Mouse (Mus musculus): Measurements from ENCODE around the gene Psen2. TPM values are rescaled to one million over a fixed set of nuclear protein-coding genes. Genes with fewer than 3 reads are reported as not detected.
A peak's percentile ranks its signal among the peaks of the same experiment; 100 is the strongest.

Gene Psen2
- polyA plus RNA-seq, 1 experiment from 2014 or later: 26.4 TPM

DNA sequence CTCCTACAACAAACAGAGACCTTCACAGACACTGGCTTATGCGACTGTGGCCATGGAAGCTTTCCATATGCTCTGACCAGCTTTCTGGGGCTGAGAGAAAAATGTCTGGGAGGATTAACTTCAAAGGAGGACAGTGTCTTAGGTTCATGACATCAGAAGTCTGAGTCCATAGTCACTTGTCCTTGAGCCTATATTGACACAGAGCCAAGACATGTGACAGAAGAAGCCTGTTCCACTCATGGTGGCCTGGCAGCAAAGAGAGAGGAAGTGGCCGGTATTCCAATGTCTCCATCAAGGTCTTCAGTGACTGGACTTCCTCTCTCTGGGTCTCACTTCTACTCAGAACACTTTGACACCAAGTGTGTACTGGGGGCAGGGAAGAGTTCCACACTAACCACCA is 2.4 kb downstream of the Psen2 start:
- ATAC-seq (peak; percentile 33), DNase-seq (ENCODE audit: low spot score) (peak; percentile 85)
- Histone ChIP-seq H3K4me1 (ENCODE audit: insufficient read depth, low read depth, low read length) (peaks cover 11% of the 10 kb centered on the region; the same call in 1 of the 2 replicates), H3K9me3 (ENCODE audit: low read length) (no peaks in the 10 kb centered on the region), H3K27ac (ENCODE audit: low read length) (peak overlapping the region; percentile 33), H3K27me3 (replicated peaks; ENCODE audit: insufficient read depth, low read length) (no peaks in the 10 kb centered on the region), H3K4me3 (ENCODE audit: low read depth, low read length) (no peak overlapping the region), H3K36me3 (ENCODE audit: insufficient read depth, low read length) (no peaks in the 10 kb centered on the region), H3K4me2 (replicated peaks; ENCODE audit: low read depth, low read length) (no peak overlapping the region), H3K9ac (replicated peaks; ENCODE audit: low read depth) (no peak overlapping the region)
- TF ChIP-seq EP300 (IDR thresholded peaks at IDR 0.05) (peak; percentile 37; the same call in 1 of the 2 replicates), CTCF (IDR thresholded peaks at IDR 0.05) (no peak)
- WGBS: 36% methylated on average over 2 of the region's 2 CpGs

DNA sequence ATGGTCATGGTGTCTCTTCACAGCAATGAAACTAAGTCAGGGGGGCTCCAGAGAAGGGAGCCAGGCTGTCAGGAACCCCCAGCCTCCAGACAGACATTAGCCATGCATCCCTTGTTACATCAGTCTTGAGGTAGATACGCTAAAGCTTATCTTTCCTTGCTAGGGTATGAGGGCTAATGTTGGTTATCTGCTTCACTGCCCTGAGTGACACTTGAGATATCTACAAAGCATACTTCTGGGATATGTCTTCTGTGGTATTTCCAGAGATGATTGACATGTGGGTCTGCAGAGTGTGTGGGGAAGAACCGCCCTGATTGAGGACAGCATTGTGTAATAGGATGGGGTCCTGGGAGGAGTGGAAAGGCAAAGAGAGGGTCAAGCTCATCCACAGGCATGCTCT is 3.5 kb downstream of the Psen2 start:
- H3K36me3 ChIP-seq (ENCODE audit: insufficient read depth, low read length): no peaks in the 10 kb centered on the region
- H3K9me3 ChIP-seq (ENCODE audit: low read length): no peaks in the 10 kb centered on the region
- H3K4me2 ChIP-seq (replicated peaks; ENCODE audit: low read depth, low read length): no peak overlapping the region
- WGBS: 45% methylated on average over 2 of the region's 2 CpGs
- DNase-seq (ENCODE audit: low spot score) (no peak), ATAC-seq (no peak)
- TF ChIP-seq CTCF (IDR thresholded peaks at IDR 0.05) (no peak), EP300 (IDR thresholded peaks at IDR 0.05) (no peak)
- H3K27ac ChIP-seq (ENCODE audit: low read length): no peak overlapping the region
- peaks cover 14% of the 10 kb centered on the region; the same call in 1 of the 2 replicates for H3K4me1 ChIP-seq (ENCODE audit: insufficient read depth, low read depth, low read length)
- no peak overlapping the region for H3K4me3 ChIP-seq (ENCODE audit: low read depth, low read length)
- no peak overlapping the region for H3K9ac ChIP-seq (replicated peaks; ENCODE audit: low read depth)
- H3K27me3 ChIP-seq (replicated peaks; ENCODE audit: insufficient read depth, low read length): no peaks in the 10 kb centered on the region

- H3K4me3 ChIP-seq (ENCODE audit: low read depth, low read length): no peak overlapping the region
- ATAC-seq: no peak
- no peak for DNase-seq (ENCODE audit: low spot score)
These were observed 5.8 kb downstream of the Psen2 start for GRCm38 (mm10) chr1:180257446-180257845.

GRCm38 (mm10) chr1:180256866-180257265 is 6.4 kb downstream of the Psen2 start:
- TF ChIP-seq EP300 (IDR thresholded peaks at IDR 0.05) (no peak), CTCF (IDR thresholded peaks at IDR 0.05) (no peak)
- H3K9me3 ChIP-seq (ENCODE audit: low read length): no peaks in the 10 kb centered on the region
- ATAC-seq (no peak), DNase-seq (ENCODE audit: low spot score) (no peak)
- peaks cover 10% of the 10 kb centered on the region; the same call in 1 of the 2 replicates for H3K4me1 ChIP-seq (ENCODE audit: insufficient read depth, low read depth, low read length)
- WGBS: 53% methylated on average over 4 of the region's 4 CpGs
- peak overlapping the region; percentile 90; the same call in 1 of the 2 replicates for H3K27ac ChIP-seq (ENCODE audit: low read length)
- H3K27me3 ChIP-seq (replicated peaks; ENCODE audit: insufficient read depth, low read length): no peaks in the 10 kb centered on the region
- H3K9ac ChIP-seq (replicated peaks; ENCODE audit: low read depth): 0 out of 2 replicates have a peak overlapping the region, but pooled peaks have one; percentile 82
- no peaks in the 10 kb centered on the region for H3K36me3 ChIP-seq (ENCODE audit: insufficient read depth, low read length)
- peak overlapping the region; percentile 99 for H3K4me2 ChIP-seq (replicated peaks; ENCODE audit: low read depth, low read length)
- H3K4me3 ChIP-seq (ENCODE audit: low read depth, low read length): peak overlapping the region; percentile 78

More at GRCm38 (mm10) chr1:180257446-180257845, 5.8 kb downstream of the Psen2 start:
- no peak for TF ChIP-seq EP300 (IDR thresholded peaks at IDR 0.05)
- TF ChIP-seq CTCF (IDR thresholded peaks at IDR 0.05): no peak
- Histone ChIP-seq H3K27me3 (replicated peaks; ENCODE audit: insufficient read depth, low read length) (no peaks in the 10 kb centered on the region), H3K27ac (ENCODE audit: low read length) (no peak overlapping the region), H3K9ac (replicated peaks; ENCODE audit: low read depth) (no peak overlapping the region), H3K9me3 (ENCODE audit: low read length) (no peaks in the 10 kb centered on the region), H3K4me1 (ENCODE audit: insufficient read depth, low read depth, low read length) (peaks cover 14% of the 10 kb centered on the region; the same call in 1 of the 2 replicates), H3K36me3 (ENCODE audit: insufficient read depth, low read length) (no peaks in the 10 kb centered on the region), H3K4me2 (replicated peaks; ENCODE audit: low read depth, low read length) (no peak overlapping the region)
- WGBS: 89% methylated on average over 6 of the region's 6 CpGs

DNA sequence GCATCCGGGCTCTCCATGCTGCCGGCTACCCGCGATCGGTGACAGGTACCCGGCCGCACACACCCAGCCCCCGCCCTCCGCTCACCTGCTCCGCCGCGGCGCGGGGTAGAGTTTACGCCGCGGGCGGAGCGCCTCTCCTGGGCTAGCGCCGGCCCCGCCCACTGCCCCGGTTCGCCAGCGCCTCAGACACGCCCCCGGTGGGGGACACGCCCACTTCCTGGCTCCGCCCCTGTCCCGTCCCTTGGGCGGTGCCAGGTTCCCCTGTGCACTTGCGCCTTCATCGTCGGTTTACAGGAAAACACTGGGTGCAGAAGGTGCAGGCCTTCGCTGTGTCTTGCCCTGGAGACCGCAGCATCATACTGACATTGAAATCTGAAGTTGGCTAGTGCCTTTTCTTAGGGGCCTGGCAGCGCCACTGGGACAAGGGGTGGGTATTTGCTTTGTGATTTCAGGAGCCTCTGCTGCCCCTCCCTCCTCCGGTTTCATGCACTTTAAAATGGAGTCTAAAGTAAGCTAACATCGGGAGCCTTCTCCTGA is 7.0 kb downstream of the Psen2 start:
- no peak for TF ChIP-seq CTCF (IDR thresholded peaks at IDR 0.05)
- TF ChIP-seq EP300 (IDR thresholded peaks at IDR 0.05): no peak
- Histone ChIP-seq H3K9me3 (ENCODE audit: low read length) (no peaks in the 10 kb centered on the region), H3K4me1 (ENCODE audit: insufficient read depth, low read depth, low read length) (peaks cover 4% of the 10 kb centered on the region; the same call in 1 of the 2 replicates), H3K27ac (ENCODE audit: low read length) (peak overlapping the region; percentile 90), H3K36me3 (ENCODE audit: insufficient read depth, low read length) (no peaks in the 10 kb centered on the region), H3K27me3 (replicated peaks; ENCODE audit: insufficient read depth, low read length) (no peaks in the 10 kb centered on the region), H3K4me3 (ENCODE audit: low read depth, low read length) (peak overlapping the region; percentile 78), H3K9ac (replicated peaks; ENCODE audit: low read depth) (peak overlapping the region; percentile 82), H3K4me2 (replicated peaks; ENCODE audit: low read depth, low read length) (peak overlapping the region; percentile 99)
- WGBS: 7% methylated on average over 30 of the region's 39 CpGs
- ATAC-seq (peak; percentile 94), DNase-seq (ENCODE audit: low spot score) (peak; percentile 96)

DNA sequence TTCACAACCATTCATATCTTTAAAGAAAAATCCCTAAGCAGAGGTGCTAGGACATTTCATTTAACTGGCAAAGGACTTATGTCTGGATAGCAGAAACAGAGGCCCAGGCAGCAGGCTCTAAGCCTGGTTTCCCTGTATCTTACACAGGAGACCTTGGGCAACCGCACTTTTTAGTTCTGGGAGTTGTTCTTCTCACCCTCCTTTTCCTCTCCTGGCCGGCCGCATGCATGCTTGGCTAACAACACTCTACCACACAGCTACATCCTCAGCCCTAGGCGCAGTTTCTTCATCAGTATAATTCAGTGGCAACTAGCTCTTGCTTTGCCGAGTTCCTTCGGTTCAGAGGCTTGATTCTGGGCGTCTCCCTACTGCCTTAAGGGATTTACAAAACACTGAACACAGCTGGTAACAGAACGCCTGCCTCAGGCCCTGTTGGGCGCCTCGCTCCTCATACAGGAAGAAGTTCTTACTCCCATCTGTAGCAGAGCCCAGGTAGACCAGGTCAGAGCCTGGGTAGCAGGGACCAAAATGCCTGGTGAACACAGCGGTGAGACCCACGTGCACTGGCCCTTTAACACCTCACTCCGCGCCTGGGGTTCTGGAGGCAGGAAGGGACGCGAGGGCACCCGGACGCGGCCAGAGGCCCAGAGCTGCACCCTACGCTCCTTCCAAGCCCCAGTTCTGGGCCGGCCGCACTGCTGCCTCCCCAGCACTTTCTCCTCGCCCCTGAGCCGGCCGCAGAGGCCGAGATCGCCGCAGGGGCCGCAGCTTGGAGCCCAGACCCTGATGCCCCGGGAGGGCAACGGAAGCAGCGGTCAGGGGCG is 7.7 kb downstream of the Psen2 start:
- Histone ChIP-seq H3K36me3 (ENCODE audit: insufficient read depth, low read length) (no peaks in the 10 kb centered on the region), H3K9me3 (ENCODE audit: low read length) (no peaks in the 10 kb centered on the region), H3K9ac (replicated peaks; ENCODE audit: low read depth) (peak overlapping the region; percentile 82), H3K27me3 (replicated peaks; ENCODE audit: insufficient read depth, low read length) (no peaks in the 10 kb centered on the region), H3K4me1 (ENCODE audit: insufficient read depth, low read depth, low read length) (peaks cover 3% of the 10 kb centered on the region; the same call in 1 of the 2 replicates), H3K27ac (ENCODE audit: low read length) (peak overlapping the region; percentile 90), H3K4me2 (replicated peaks; ENCODE audit: low read depth, low read length) (peak overlapping the region; percentile 99), H3K4me3 (ENCODE audit: low read depth, low read length) (peak overlapping the region; percentile 78)
- peak; percentile 65 for DNase-seq (ENCODE audit: low spot score)
- WGBS: 4% methylated on average over 25 of the region's 33 CpGs
- TF ChIP-seq EP300 (IDR thresholded peaks at IDR 0.05) (no peak), CTCF (IDR thresholded peaks at IDR 0.05) (no peak)
- ATAC-seq: peak; percentile 71

Data from lung, postnatal 0 days (tissue).